Mouse (Mus musculus): ENCODE measurements around the gene Dmd. TPM values are rescaled to one million over a fixed set of nuclear protein-coding genes. Genes with fewer than 3 reads are reported as not detected.
A peak's percentile ranks its signal among the peaks of the same experiment; 100 is the strongest.

The Dmd gene
- total and polyA plus RNA-seq, 2 experiments from 2014 or later, result 17.1 to 55.1 TPM

- Histone ChIP-seq H3K27me3 (ENCODE audit: insufficient read depth, low read length) (no peaks in the 10 kb centered on the region), H3K36me3 (ENCODE audit: insufficient read depth) (no peaks in the 10 kb centered on the region), H3K9ac (no peak overlapping the region), H3K4me1 (ENCODE audit: insufficient read depth) (no peaks in the 10 kb centered on the region), H3K4me2 (ENCODE audit: low read depth) (no peak overlapping the region), H3K27ac (ENCODE audit: low read depth, low read length) (no peak overlapping the region), H3K9me3 (ENCODE audit: low read length) (no peaks in the 10 kb centered on the region), H3K4me3 (ENCODE audit: low read depth, low read length) (no peak overlapping the region)
- 77% methylated on average over 2 of the region's 2 CpGs for WGBS
- TF ChIP-seq CTCF (IDR thresholded peaks at IDR 0.05; ENCODE audit: low read depth), result no peak
- DNase-seq (no peak), ATAC-seq (no peak)
These were observed 2130.5 kb downstream of the Dmd start for GRCm38 (mm10) chrX:85079174-85079573.

- no peak overlapping the region for H3K27ac ChIP-seq (ENCODE audit: low read depth, low read length)
- ATAC-seq (peak; percentile 16; the same call in 1 of the 2 replicates), DNase-seq (peak; percentile 1)
- WGBS, result 47% methylated on average over 8 of the region's 8 CpGs
- no peak for TF ChIP-seq CTCF (IDR thresholded peaks at IDR 0.05; ENCODE audit: low read depth)
- no peak overlapping the region for H3K4me3 ChIP-seq (ENCODE audit: low read depth, low read length)
- H3K27me3 ChIP-seq (ENCODE audit: insufficient read depth, low read length), result no peaks in the 10 kb centered on the region
- no peaks in the 10 kb centered on the region for H3K4me1 ChIP-seq (ENCODE audit: insufficient read depth)
- H3K4me2 ChIP-seq (ENCODE audit: low read depth), result no peak overlapping the region
- H3K9ac ChIP-seq, result no peak overlapping the region
- no peaks in the 10 kb centered on the region for H3K36me3 ChIP-seq (ENCODE audit: insufficient read depth)
- no peaks in the 10 kb centered on the region for H3K9me3 ChIP-seq (ENCODE audit: low read length)
These were observed 2135.8 kb downstream of the Dmd start for GRCm38 (mm10) chrX:85084237-85085153.

- no peak overlapping the region for H3K4me2 ChIP-seq (ENCODE audit: low read depth)
- no peak for DNase-seq
- ATAC-seq, result no peak
- H3K4me1 ChIP-seq (ENCODE audit: insufficient read depth), result no peaks in the 10 kb centered on the region
- no peaks in the 10 kb centered on the region for H3K27me3 ChIP-seq (ENCODE audit: insufficient read depth, low read length)
- TF ChIP-seq CTCF (IDR thresholded peaks at IDR 0.05; ENCODE audit: low read depth), result no peak
- no peak overlapping the region for H3K27ac ChIP-seq (ENCODE audit: low read depth, low read length)
- no peak overlapping the region for H3K9ac ChIP-seq
- no peak overlapping the region for H3K4me3 ChIP-seq (ENCODE audit: low read depth, low read length)
- 40% methylated on average over 7 of the region's 7 CpGs for WGBS
- no peaks in the 10 kb centered on the region for H3K9me3 ChIP-seq (ENCODE audit: low read length)
- H3K36me3 ChIP-seq (ENCODE audit: insufficient read depth), result no peaks in the 10 kb centered on the region
These were observed 2140.8 kb downstream of the Dmd start for GRCm38 (mm10) chrX:85089506-85089905.

GRCm38 (mm10) chrX:85093354-85093753 lies 2144.7 kb downstream of the Dmd start:
- H3K27ac ChIP-seq (ENCODE audit: low read depth, low read length), result no peak overlapping the region
- H3K27me3 ChIP-seq (ENCODE audit: insufficient read depth, low read length), result no peaks in the 10 kb centered on the region
- no peak overlapping the region for H3K9ac ChIP-seq
- H3K36me3 ChIP-seq (ENCODE audit: insufficient read depth), result no peaks in the 10 kb centered on the region
- no peak for ATAC-seq
- no peaks in the 10 kb centered on the region for H3K4me1 ChIP-seq (ENCODE audit: insufficient read depth)
- no peaks in the 10 kb centered on the region for H3K9me3 ChIP-seq (ENCODE audit: low read length)
- no peak overlapping the region for H3K4me3 ChIP-seq (ENCODE audit: low read depth, low read length)
- no peak overlapping the region for H3K4me2 ChIP-seq (ENCODE audit: low read depth)
- TF ChIP-seq CTCF (IDR thresholded peaks at IDR 0.05; ENCODE audit: low read depth), result no peak
- DNase-seq, result no peak

GRCm38 (mm10) chrX:85098691-85099090 lies 2150.0 kb downstream of the Dmd start:
- no peak for TF ChIP-seq CTCF (IDR thresholded peaks at IDR 0.05; ENCODE audit: low read depth)
- no peak overlapping the region for H3K4me3 ChIP-seq (ENCODE audit: low read depth, low read length)
- no peak for DNase-seq

GRCm38 (mm10) chrX:85112418-85112817 lies 2163.7 kb downstream of the Dmd start:
- no peaks in the 10 kb centered on the region for H3K27me3 ChIP-seq (ENCODE audit: insufficient read depth, low read length)
- no peak for TF ChIP-seq CTCF (IDR thresholded peaks at IDR 0.05; ENCODE audit: low read depth)
- no peak for DNase-seq
- H3K9ac ChIP-seq, result no peak overlapping the region
- H3K4me1 ChIP-seq (ENCODE audit: insufficient read depth), result no peaks in the 10 kb centered on the region
- H3K4me3 ChIP-seq (ENCODE audit: low read depth, low read length), result no peak overlapping the region
- H3K27ac ChIP-seq (ENCODE audit: low read depth, low read length), result no peak overlapping the region
- peak; percentile 40; the same call in 1 of the 2 replicates for ATAC-seq
- H3K36me3 ChIP-seq (ENCODE audit: insufficient read depth), result no peaks in the 10 kb centered on the region
- no peaks in the 10 kb centered on the region for H3K9me3 ChIP-seq (ENCODE audit: low read length)
- H3K4me2 ChIP-seq (ENCODE audit: low read depth), result no peak overlapping the region

More at GRCm38 (mm10) chrX:85098691-85099090, 2150.0 kb downstream of the Dmd start:
- Histone ChIP-seq H3K27ac (ENCODE audit: low read depth, low read length) (no peak overlapping the region), H3K4me1 (ENCODE audit: insufficient read depth) (no peaks in the 10 kb centered on the region), H3K9ac (no peak overlapping the region), H3K27me3 (ENCODE audit: insufficient read depth, low read length) (no peaks in the 10 kb centered on the region), H3K4me2 (ENCODE audit: low read depth) (no peak overlapping the region), H3K36me3 (ENCODE audit: insufficient read depth) (no peaks in the 10 kb centered on the region), H3K9me3 (ENCODE audit: low read length) (no peaks in the 10 kb centered on the region)
- no peak for ATAC-seq

- ATAC-seq (no peak), DNase-seq (no peak)
- no peaks in the 10 kb centered on the region for H3K4me1 ChIP-seq (ENCODE audit: insufficient read depth)
- no peaks in the 10 kb centered on the region for H3K27me3 ChIP-seq (ENCODE audit: insufficient read depth, low read length)
- no peaks in the 10 kb centered on the region for H3K36me3 ChIP-seq (ENCODE audit: insufficient read depth)
- H3K9me3 ChIP-seq (ENCODE audit: low read length), result no peaks in the 10 kb centered on the region
- H3K4me3 ChIP-seq (ENCODE audit: low read depth, low read length), result no peak overlapping the region
- no peak overlapping the region for H3K9ac ChIP-seq
- H3K4me2 ChIP-seq (ENCODE audit: low read depth), result no peak overlapping the region
- 85% methylated on average over 3 of the region's 3 CpGs for WGBS
- H3K27ac ChIP-seq (ENCODE audit: low read depth, low read length), result no peak overlapping the region
- TF ChIP-seq CTCF (IDR thresholded peaks at IDR 0.05; ENCODE audit: low read depth), result no peak
These were observed 2184.0 kb downstream of the Dmd start for GRCm38 (mm10) chrX:85132706-85133105.

Data from forebrain, postnatal 0 days (tissue).